Mouse (Mus musculus): Measurements from ENCODE around the gene Tbc1d8.

DNA sequence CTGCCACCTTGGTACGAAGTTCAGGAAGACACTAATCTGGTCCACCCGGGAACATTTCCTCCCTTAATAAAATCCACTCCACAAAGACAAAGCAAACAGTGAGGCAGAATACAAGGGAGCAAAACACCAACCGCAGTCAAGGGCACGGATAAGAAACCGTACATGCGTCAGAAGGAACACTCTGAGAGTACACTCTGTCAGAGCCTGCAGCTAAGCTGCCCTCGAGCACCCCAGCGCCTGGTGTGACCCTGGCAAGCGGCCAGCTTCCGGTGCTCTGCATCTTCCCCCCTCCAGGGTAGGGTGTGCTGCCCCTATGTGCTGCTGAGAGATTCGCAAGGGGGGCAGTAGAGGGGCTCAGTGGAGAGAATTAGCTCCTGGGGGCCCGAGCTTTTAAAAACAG lies 60.7 kb downstream of the Tbc1d8 start:
- TF ChIP-seq CTCF (conservative IDR thresholded peaks at IDR 0.05; ENCODE audit: low read length) (no peak), POU5F1 (IDR thresholded peaks at IDR 0.05; ENCODE audit: borderline replicate concordance, low read length) (no peak), NANOG (IDR thresholded peaks at IDR 0.05; ENCODE audit: borderline replicate concordance, low read length) (no peak)
